Mouse (Mus musculus) activated CD4-positive, CD25-positive, alpha-beta regulatory T cell, adult 4 months (primary cell): ENCODE data around the gene Tas2r129. TPM values are rescaled to one million over a fixed set of nuclear protein-coding genes. Genes with fewer than 3 reads are reported as not detected.
"Not testable (repeated sequence)": the region's sequence is repeated elsewhere in the genome, so short reads cannot be mapped to it uniquely, and the experiment has no call there.

Experiments
- ATAC-seq: one replicate; pipeline ENCODE4 v1.8.0; 2017
- polyA plus RNA-seq, 2 experiments: library from polyadenylated mRNA; unstranded; fragments of 100-300 nt; shearing (Covaris generic); gene quantifications; one replicate each; pipeline ENCODE4 v1.2.1; 2017

Gene Tas2r129
- polyA plus RNA-seq: not detected

DNA sequence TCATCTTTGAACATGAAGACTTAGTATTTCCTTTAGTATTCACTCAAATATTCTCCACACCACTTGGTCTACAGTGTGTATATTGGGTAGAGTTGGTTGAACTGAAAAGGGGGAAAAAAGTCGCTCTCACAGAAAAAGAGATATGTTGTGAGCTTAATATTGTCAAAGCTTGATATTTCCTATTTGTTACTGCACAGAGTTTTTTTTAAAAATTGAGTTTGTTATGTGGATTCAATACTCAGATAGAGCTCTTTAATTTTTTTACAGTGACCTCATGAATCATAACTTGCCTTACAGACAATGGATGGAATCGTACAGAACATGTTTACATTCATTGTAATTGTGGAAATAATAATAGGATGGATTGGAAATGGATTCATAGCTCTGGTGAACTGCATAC lies at the start of gene Tas2r129:
Gene Tas2r129 (plus strand): TSS at position 301 of the 400 bp plus-strand sequence.
- ATAC-seq: no peak

- ATAC-seq: no peak
Observed at GRCm38 (mm10) chr6:132909351-132909750, 41.6 kb upstream of the Tas2r129 start, which contains the start of gene Tas2r125. Tas2r125 (plus strand) TSS chr6:132909651.

DNA sequence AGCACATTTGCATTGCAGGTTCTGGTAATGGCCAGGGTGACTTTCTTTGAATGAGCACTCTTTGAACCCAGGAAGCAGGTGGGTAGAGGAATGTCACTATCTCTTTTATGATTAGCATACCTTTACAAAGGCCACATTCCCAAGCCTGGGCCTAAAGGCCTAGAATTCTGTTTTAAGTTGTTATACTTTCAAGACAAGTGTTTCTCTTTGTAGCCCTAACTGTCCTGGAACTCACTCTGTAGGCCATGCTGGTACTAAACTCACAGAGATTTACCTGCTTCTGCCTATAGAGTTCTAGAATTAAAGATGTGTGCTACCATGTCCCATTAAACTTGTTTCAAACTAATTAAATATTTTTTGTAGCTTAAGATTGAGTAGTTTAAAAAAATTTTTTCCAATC lies 9.5 kb upstream of the Tas2r129 start:
- not testable (repeated sequence) for ATAC-seq

DNA sequence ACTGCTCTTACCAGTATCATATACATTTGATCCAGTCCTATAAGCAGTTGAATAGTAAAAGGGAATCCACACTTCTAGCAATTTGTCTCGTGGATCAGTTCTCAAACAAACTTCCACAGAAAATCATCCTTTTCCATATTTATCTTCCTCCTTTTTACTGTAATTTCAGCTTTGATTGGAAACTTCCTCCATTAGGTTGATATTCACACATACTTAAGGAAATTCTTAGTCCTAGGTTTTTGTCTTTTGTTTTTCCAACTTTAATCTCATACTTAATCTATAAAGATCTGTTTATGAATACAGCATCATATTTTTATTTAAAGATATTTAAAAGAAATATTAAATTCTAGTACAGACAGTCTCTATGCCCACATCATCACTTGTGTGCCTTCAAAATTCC lies 6.9 kb downstream of the Tas2r129 start, which contains the start of gene Tas2r131:
Gene Tas2r131 (minus strand): TSS at position 101 of the 400 bp plus-strand sequence.
- ATAC-seq: no peak

DNA sequence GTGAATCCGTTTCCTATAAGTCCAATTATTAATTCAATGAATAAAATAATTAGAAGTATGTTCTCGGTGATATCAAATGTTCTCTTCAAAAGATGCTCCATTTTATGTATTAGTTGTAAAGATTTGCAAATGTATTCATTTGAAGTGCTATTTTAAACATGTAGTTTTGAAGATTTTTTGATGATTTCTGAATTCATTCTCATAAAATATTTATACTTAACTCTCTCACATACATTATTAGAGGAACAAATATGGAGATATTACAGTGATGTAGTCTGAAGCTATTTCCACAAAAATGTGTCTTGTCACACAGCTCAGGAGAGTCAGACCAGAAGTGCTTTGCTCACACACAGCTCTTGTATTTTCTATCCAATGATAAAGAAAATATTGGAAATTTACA lies 30.0 kb downstream of the Tas2r129 start, which contains the start of gene Tas2r109:
Gene Tas2r109 (minus strand): TSS at position 101 of the 400 bp plus-strand sequence.
- no peak for ATAC-seq

Other genes starting within 250 kb of the Tas2r129 start
- not detected for gene Tas2r122, start 239.2 kb upstream of the Tas2r129 start, polyA plus RNA-seq
- gene Tas2r115, start 213.1 kb upstream of the Tas2r129 start, polyA plus RNA-seq: not detected
- not detected for gene Tas2r124, start 196.4 kb upstream of the Tas2r129 start, polyA plus RNA-seq
- not detected for gene Tas2r102, start 189.0 kb upstream of the Tas2r129 start, polyA plus RNA-seq
- not detected for gene Tas2r136, start 172.9 kb upstream of the Tas2r129 start, polyA plus RNA-seq
- not detected for gene Tas2r117, start 148.3 kb upstream of the Tas2r129 start, polyA plus RNA-seq
- gene Tas2r123, start 104.0 kb upstream of the Tas2r129 start, polyA plus RNA-seq: not detected
- not detected for gene Tas2r116, start 95.7 kb upstream of the Tas2r129 start, polyA plus RNA-seq
- gene Tas2r110, start 83.1 kb upstream of the Tas2r129 start, polyA plus RNA-seq: not detected
- gene Tas2r113, start 58.1 kb upstream of the Tas2r129 start, polyA plus RNA-seq: not detected
- gene Tas2r125, start 41.5 kb upstream of the Tas2r129 start, polyA plus RNA-seq: not detected
- gene Tas2r131, start 6.8 kb downstream of the Tas2r129 start, polyA plus RNA-seq: not detected
- gene Tas2r109, start 29.9 kb downstream of the Tas2r129 start, polyA plus RNA-seq: not detected
- not detected for gene Tas2r103, start 86.0 kb downstream of the Tas2r129 start, polyA plus RNA-seq
- gene Tas2r140, start 104.7 kb downstream of the Tas2r129 start, polyA plus RNA-seq: not detected
- gene Smim10l1, start 153.8 kb downstream of the Tas2r129 start, polyA plus RNA-seq: 10 to 100 TPM; 13.2 to 21.0 TPM